Mouse (Mus musculus) erythroblast, embryonic 14.5 days (primary cell): Measurements from ENCODE around the gene 1110032A03Rik. TPM values are rescaled to one million over a fixed set of nuclear protein-coding genes. Genes with fewer than 3 reads are reported as not detected.

Source experiments
- H3K27me3 ChIP-seq: 2 replicates; pipeline ENCODE4 v1.6.1; 2012; ENCODE audit warnings: inconsistent platforms; ENCODE audit not compliant: control insufficient read depth
- H3K36me3 ChIP-seq: 2 replicates; pipeline ENCODE4 v1.6.1; 2012; ENCODE audit warnings: mild to moderate bottlenecking, inconsistent platforms; ENCODE audit not compliant: control insufficient read depth
- H3K4me1 ChIP-seq: 2 replicates; pipeline ENCODE4 v1.6.1; 2012; ENCODE audit warnings: inconsistent platforms; ENCODE audit not compliant: control insufficient read depth
- H3K4me3 ChIP-seq: replicated peaks from 2 replicates; pipeline ENCODE3; 2012; ENCODE audit warnings: moderate library complexity, mild to moderate bottlenecking, inconsistent platforms
- H3K9me3 ChIP-seq: 2 replicates; pipeline ENCODE4 v1.6.1; 2012; ENCODE audit warnings: low read length, inconsistent platforms, mixed read lengths; ENCODE audit not compliant: control insufficient read depth
- GATA1 ChIP-seq: IDR thresholded peaks from 2 replicates; pipeline ENCODE4 v1.6.1; 2012; ENCODE audit warnings: low read length, inconsistent platforms, mixed read lengths
- TAL1 ChIP-seq: IDR thresholded peaks from 3 replicates; pipeline ENCODE4 v1.6.1; 2012; ENCODE audit warnings: low read length, inconsistent platforms, mixed read lengths
- polyA plus RNA-seq: library from polyadenylated mRNA; stranded (reverse); fragments of >175 nt; gene quantifications from 2 replicates; pipeline ENCODE4 v1.2.3, GENCODE M21; 2012

The 1110032A03Rik gene
- polyA plus RNA-seq, 1 experiment: 0.38 TPM

DNA sequence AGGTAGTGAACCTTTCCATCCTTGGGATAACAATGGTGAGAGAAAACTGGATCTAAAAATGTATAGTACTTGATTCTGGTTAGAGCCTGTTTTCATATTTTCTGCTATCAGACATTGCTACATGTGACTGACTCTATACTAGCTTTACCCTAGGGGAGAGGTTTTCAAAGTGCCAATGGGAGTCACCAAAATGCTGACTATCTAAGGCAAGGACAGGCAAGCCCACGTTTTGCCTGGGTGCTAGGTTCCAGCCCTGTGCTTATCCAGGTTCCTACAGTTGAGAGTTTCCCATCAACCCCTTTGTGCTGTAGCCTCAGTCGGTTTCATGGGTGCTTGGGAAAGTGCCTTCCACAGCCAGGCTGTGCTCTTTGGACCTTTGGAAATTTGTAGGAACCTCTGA lies 36.4 kb upstream of the 1110032A03Rik start:
- Histone ChIP-seq H3K4me3 (no peak overlapping the region), H3K36me3 (peaks cover 71% of the 10 kb centered on the region), H3K4me1 (peaks cover 84% of the 10 kb centered on the region), H3K27me3 (no peaks in the 10 kb centered on the region), H3K9me3 (peaks cover 8% of the 10 kb centered on the region)
- TF ChIP-seq TAL1: no peak
- no peak for TF ChIP-seq GATA1

DNA sequence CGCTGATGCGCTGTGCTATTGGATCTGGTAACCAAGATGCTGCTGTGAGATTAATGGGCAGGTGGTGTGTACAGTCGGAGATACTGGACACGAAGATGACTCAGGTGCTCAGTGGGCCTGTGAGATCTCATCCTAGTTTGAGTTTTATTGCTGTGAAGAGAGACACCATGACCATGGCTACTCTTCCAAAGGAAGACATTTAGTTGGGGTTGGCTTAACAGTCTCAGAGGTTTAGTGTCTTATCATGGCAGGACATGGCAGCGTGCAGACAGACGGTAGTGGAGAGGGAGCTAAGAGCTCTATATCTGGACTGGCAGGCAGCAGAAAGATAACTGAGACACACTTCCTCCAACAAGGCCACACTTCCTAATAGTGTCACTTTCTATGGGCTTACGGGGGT lies 35.9 kb upstream of the 1110032A03Rik start:
- peak overlapping the region; percentile 41 for H3K4me3 ChIP-seq
- peak; percentile 71 for TF ChIP-seq TAL1
- TF ChIP-seq GATA1: peak; percentile 68
- peaks cover 83% of the 10 kb centered on the region for H3K4me1 ChIP-seq
- H3K9me3 ChIP-seq: peaks cover 6% of the 10 kb centered on the region
- H3K36me3 ChIP-seq: peaks cover 72% of the 10 kb centered on the region
- no peaks in the 10 kb centered on the region for H3K27me3 ChIP-seq

- Histone ChIP-seq H3K4me3 (no peak overlapping the region), H3K9me3 (no peaks in the 10 kb centered on the region), H3K4me1 (peaks cover 89% of the 10 kb centered on the region), H3K27me3 (no peaks in the 10 kb centered on the region), H3K36me3 (peaks cover 79% of the 10 kb centered on the region)
- TF ChIP-seq TAL1 (no peak), GATA1 (no peak)
Measured at GRCm38 (mm10) chr9:50809146-50809545, 33.8 kb upstream of the 1110032A03Rik start.

GRCm38 (mm10) chr9:50808471-50808870 lies 33.2 kb upstream of the 1110032A03Rik start:
- Histone ChIP-seq H3K9me3 (no peaks in the 10 kb centered on the region), H3K4me1 (peaks cover 89% of the 10 kb centered on the region), H3K4me3 (no peak overlapping the region), H3K27me3 (no peaks in the 10 kb centered on the region), H3K36me3 (peaks cover 79% of the 10 kb centered on the region)
- no peak for TF ChIP-seq GATA1
- TF ChIP-seq TAL1: no peak

- Histone ChIP-seq H3K9me3 (no peaks in the 10 kb centered on the region), H3K27me3 (no peaks in the 10 kb centered on the region), H3K4me3 (peak overlapping the region; percentile 40), H3K36me3 (peaks cover 76% of the 10 kb centered on the region), H3K4me1 (peaks cover 59% of the 10 kb centered on the region)
- TF ChIP-seq TAL1 (peak; percentile 87), GATA1 (peak; percentile 83)
Measured at GRCm38 (mm10) chr9:50803055-50803671, 27.8 kb upstream of the 1110032A03Rik start.

GRCm38 (mm10) chr9:50800985-50801384 lies 25.7 kb upstream of the 1110032A03Rik start:
- Histone ChIP-seq H3K36me3 (peaks cover 59% of the 10 kb centered on the region), H3K27me3 (no peaks in the 10 kb centered on the region), H3K9me3 (no peaks in the 10 kb centered on the region), H3K4me3 (no peak overlapping the region), H3K4me1 (peaks cover 40% of the 10 kb centered on the region)
- TF ChIP-seq GATA1 (no peak), TAL1 (no peak)

DNA sequence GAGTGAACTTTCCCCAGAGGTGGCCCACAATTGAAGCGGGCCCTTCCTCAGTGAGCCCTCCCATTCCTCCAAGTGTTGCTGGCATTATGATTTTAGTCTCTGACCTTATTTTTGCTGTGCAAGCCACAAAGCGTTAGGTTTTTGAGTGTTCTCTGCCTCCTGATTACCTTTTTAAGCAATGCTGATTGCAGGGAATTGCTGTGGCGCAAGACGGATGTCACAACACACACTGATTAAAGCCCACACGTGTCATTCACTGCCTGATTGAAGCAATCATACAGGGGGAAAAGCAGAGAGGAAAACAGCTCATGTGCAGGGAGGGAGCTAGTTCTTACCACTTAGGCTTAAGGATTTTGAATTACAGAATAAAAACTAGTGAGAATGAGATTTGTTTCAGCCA lies 23.0 kb upstream of the 1110032A03Rik start:
- Histone ChIP-seq H3K4me3 (no peak overlapping the region), H3K9me3 (no peaks in the 10 kb centered on the region), H3K27me3 (no peaks in the 10 kb centered on the region), H3K36me3 (peaks cover 44% of the 10 kb centered on the region), H3K4me1 (peaks cover 20% of the 10 kb centered on the region)
- no peak for TF ChIP-seq GATA1
- no peak for TF ChIP-seq TAL1

DNA sequence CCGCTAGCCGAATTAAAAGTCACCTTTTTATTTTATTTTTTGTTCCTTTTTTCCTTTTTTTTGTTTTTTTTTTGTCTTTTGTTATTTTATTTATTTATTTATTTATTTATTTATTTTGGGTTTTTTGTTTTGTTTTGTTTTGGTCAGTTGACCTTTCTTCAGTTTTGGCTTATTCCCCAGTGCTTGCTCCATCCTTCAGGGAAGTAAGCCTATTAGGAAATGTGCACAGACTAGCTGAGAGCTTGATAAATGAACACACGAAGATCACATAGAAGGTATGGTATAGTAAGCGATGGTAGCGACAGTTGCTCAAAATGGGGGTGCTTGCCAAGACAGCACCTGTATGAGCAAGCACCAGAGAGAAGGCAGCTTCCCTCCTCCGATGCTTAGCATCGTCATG lies 22.3 kb upstream of the 1110032A03Rik start:
- H3K4me1 ChIP-seq: peaks cover 13% of the 10 kb centered on the region
- H3K36me3 ChIP-seq: peaks cover 39% of the 10 kb centered on the region
- no peaks in the 10 kb centered on the region for H3K9me3 ChIP-seq
- TF ChIP-seq TAL1: no peak
- TF ChIP-seq GATA1: no peak
- no peaks in the 10 kb centered on the region for H3K27me3 ChIP-seq
- no peak overlapping the region for H3K4me3 ChIP-seq

- Histone ChIP-seq H3K36me3 (peaks cover 41% of the 10 kb centered on the region), H3K4me1 (peaks cover 5% of the 10 kb centered on the region), H3K9me3 (no peaks in the 10 kb centered on the region)
Measured at GRCm38 (mm10) chr9:50796776-50797175, 21.5 kb upstream of the 1110032A03Rik start.

DNA sequence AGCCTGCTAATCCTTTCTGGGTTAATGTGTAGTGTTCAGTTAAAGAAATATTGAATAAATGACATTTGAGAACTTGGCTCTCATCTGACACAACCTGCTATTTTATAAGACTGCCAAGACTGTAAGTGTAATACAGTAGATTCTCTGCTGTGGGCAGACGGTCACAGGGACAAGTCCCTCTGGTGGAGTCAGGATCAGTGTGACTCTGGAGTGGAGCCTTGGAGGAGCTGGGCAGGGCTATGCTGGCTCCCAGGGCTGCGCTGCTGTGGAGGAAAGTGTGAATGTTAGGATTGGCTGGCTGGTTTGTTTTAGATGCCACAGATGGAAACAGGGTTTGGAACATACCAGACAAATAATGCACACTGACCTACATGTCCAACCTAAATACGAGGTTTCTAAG lies 19.9 kb upstream of the 1110032A03Rik start:
- no peak overlapping the region for H3K4me3 ChIP-seq
- TF ChIP-seq GATA1 (no peak), TAL1 (no peak)
- H3K4me1 ChIP-seq: no peaks in the 10 kb centered on the region
- H3K27me3 ChIP-seq: no peaks in the 10 kb centered on the region
- H3K9me3 ChIP-seq: no peaks in the 10 kb centered on the region
- H3K36me3 ChIP-seq: peaks cover 41% of the 10 kb centered on the region

More at GRCm38 (mm10) chr9:50796776-50797175, 21.5 kb upstream of the 1110032A03Rik start:
- Histone ChIP-seq H3K4me3 (no peak overlapping the region), H3K27me3 (no peaks in the 10 kb centered on the region)
- TF ChIP-seq TAL1 (no peak), GATA1 (no peak)
